Mouse (Mus musculus) MEL (cell line): ENCODE measurements around the gene Kcnj3.

Source experiments
- CTCF ChIP-seq, 3 experiments: IDR thresholded peaks in 2 of 3; conservative IDR thresholded peaks in 1 of 3; 2 replicates each; pipeline ENCODE4 v1.5.1; 2011 to 2012; ENCODE audit warnings: low read length in 3 of 3, low read depth in 2 of 3, mild to moderate bottlenecking in 2 of 3, improper control_type of control experiment in 1 of 3, inconsistent platforms in 1 of 3, mixed read lengths in 1 of 3, moderate library complexity in 1 of 3; ENCODE audit not compliant: control insufficient read depth in 1 of 3, insufficient read depth in 1 of 3, poor library complexity in 1 of 3, severe bottlenecking in 1 of 3
- ETS1 ChIP-seq: IDR thresholded peaks from 2 replicates; pipeline ENCODE4 v1.6.1; 2012; ENCODE audit warnings: low read depth, mild to moderate bottlenecking, inconsistent platforms, low read length, improper control_type of control experiment, moderate library complexity
- KAT2A ChIP-seq: conservative IDR thresholded peaks from 2 replicates; pipeline ENCODE4 v1.6.1; 2012; ENCODE audit warnings: low read depth, low read length, improper control_type of control experiment, inconsistent platforms
- MYC ChIP-seq: IDR thresholded peaks from 2 replicates; pipeline ENCODE4 v1.6.1; 2011; ENCODE audit warnings: low read depth, mild to moderate bottlenecking, low read length, improper control_type of control experiment, moderate library complexity
- TAL1 ChIP-seq: IDR thresholded peaks from 2 replicates; pipeline ENCODE4 v1.6.1; 2012; ENCODE audit warnings: mild to moderate bottlenecking, inconsistent platforms, low read length, moderate library complexity, mixed read lengths
- USF2 ChIP-seq, 2 experiments: IDR thresholded peaks; 2 replicates each; pipeline ENCODE4 v1.6.1; 2011 to 2012; ENCODE audit warnings: improper control_type of control experiment in 2 of 2, low read length in 2 of 2, borderline replicate concordance in 1 of 2, inconsistent platforms in 1 of 2, low read depth in 1 of 2, mild to moderate bottlenecking in 1 of 2; ENCODE audit not compliant: insufficient read depth in 1 of 2

- no peak for TF ChIP-seq ETS1
- no peak for TF ChIP-seq TAL1
- TF ChIP-seq CTCF (IDR thresholded peaks at IDR 0.05 in 2 of 3, conservative IDR thresholded peaks at IDR 0.05 in 1 of 3; ENCODE audit: control insufficient read depth in 1 of 3, insufficient read depth in 1 of 3, low read depth in 2 of 3, low read length in 3 of 3, poor library complexity in 1 of 3, severe bottlenecking in 1 of 3) = no peak
- no peak for TF ChIP-seq KAT2A
- TF ChIP-seq USF2 (IDR thresholded peaks at IDR 0.05; ENCODE audit: borderline replicate concordance in 1 of 2, insufficient read depth in 1 of 2, low read depth in 1 of 2, low read length in 2 of 2) = no peak
- TF ChIP-seq MYC = no peak
Observed at GRCm38 (mm10) chr2:55479933-55480601, 44.3 kb downstream of the Kcnj3 start.
